Mouse (Mus musculus) kidney, postnatal 36 days (tissue): Measurements from ENCODE around the gene Trnau1ap.

Experiments
- DNase-seq, 2 experiments: peaks; one replicate each; pipeline ENCODE4 v3.0.0; 2021 to 2022; ENCODE audit warnings: mixed read lengths in 2 of 2

Gene Trnau1ap

GRCm38 (mm10) chr4:132329115-132329834 lies at the start of gene Trnau1ap:
Trnau1ap (minus strand) TSS chr4:132329538.
- DNase-seq, result peak; percentile 93 to 97

- DNase-seq, result no peak
Observed at GRCm38 (mm10) chr4:132373820-132374219, 44.5 kb upstream of the Trnau1ap start.

- no peak for DNase-seq
Observed at GRCm38 (mm10) chr4:132369953-132370750, 40.8 kb upstream of the Trnau1ap start.

- peak in 1 of 2 experiments; percentile 30 for DNase-seq
Observed at GRCm38 (mm10) chr4:132367480-132368201, 38.3 kb upstream of the Trnau1ap start.

- no peak for DNase-seq
Observed at GRCm38 (mm10) chr4:132365450-132366060, 36.2 kb upstream of the Trnau1ap start.

GRCm38 (mm10) chr4:132363487-132363886 lies 34.1 kb upstream of the Trnau1ap start:
- no peak for DNase-seq

- no peak for DNase-seq
Observed at GRCm38 (mm10) chr4:132359510-132359909, 30.2 kb upstream of the Trnau1ap start.

- peak; percentile 59 to 78 for DNase-seq
Observed at GRCm38 (mm10) chr4:132356170-132356569, 26.8 kb upstream of the Trnau1ap start.

GRCm38 (mm10) chr4:132355403-132355802 lies 26.1 kb upstream of the Trnau1ap start:
- no peak for DNase-seq

- peak; percentile 69 to 77 for DNase-seq
Observed at GRCm38 (mm10) chr4:132354571-132354970, 25.2 kb upstream of the Trnau1ap start.

GRCm38 (mm10) chr4:132353481-132353885 lies 24.1 kb upstream of the Trnau1ap start, which contains the start of gene Rcc1:
Rcc1 (minus strand) TSS chr4:132353605.
- peak; percentile 93 to 95 for DNase-seq

- peak in 1 of 2 experiments; percentile 46 for DNase-seq
Observed at GRCm38 (mm10) chr4:132352739-132353138, 23.4 kb upstream of the Trnau1ap start.

- no peak for DNase-seq
Observed at GRCm38 (mm10) chr4:132351401-132351800, 22.1 kb upstream of the Trnau1ap start.

- no peak for DNase-seq
Observed at GRCm38 (mm10) chr4:132350854-132351253, 21.5 kb upstream of the Trnau1ap start.

- no peak for DNase-seq
Observed at GRCm38 (mm10) chr4:132350123-132350740, 20.9 kb upstream of the Trnau1ap start.

GRCm38 (mm10) chr4:132349495-132350122 lies 20.3 kb upstream of the Trnau1ap start:
- DNase-seq, result no peak

GRCm38 (mm10) chr4:132346661-132347060 lies 17.3 kb upstream of the Trnau1ap start:
- DNase-seq, result peak in 1 of 2 experiments; percentile 22

GRCm38 (mm10) chr4:132346261-132346660 lies 16.9 kb upstream of the Trnau1ap start:
- DNase-seq, result peak; percentile 60 to 71

- DNase-seq, result no peak
Observed at GRCm38 (mm10) chr4:132345843-132346212, 16.5 kb upstream of the Trnau1ap start.

GRCm38 (mm10) chr4:132345135-132345842 lies 16.0 kb upstream of the Trnau1ap start:
- peak; percentile 95 to 99 for DNase-seq
